Mouse (Mus musculus): ENCODE data around the gene Plek.

DNA sequence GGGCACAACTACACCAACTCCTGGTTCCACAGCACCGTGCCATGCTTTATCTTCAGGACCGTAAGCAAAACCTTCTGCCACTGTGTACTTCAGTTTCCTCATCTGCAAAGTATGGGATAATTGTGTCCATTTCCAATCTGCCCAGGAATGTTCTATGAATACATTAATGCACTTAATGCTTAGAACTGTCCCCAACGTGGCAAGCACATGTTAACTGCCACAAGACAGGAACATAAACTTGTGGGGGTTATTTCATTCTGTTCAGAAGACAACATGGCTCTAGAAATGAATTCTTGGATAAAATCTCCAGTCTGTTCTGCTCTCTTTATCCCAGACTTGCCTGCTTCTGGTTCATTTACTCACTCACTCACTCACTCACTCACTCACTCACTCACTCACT is 48.4 kb downstream of the Plek start:
- no peak for TF ChIP-seq CTCF (IDR thresholded peaks at IDR 0.05; ENCODE audit: control insufficient read depth, insufficient read depth, insufficient read length)
- TF ChIP-seq MAX (IDR thresholded peaks at IDR 0.05) = no peak
- TF ChIP-seq CEBPB (IDR thresholded peaks at IDR 0.05; ENCODE audit: low read depth) = no peak
